Mouse (Mus musculus) monocyte, adult 2 months (primary cell): ENCODE results near the gene Zfp759.
"Not testable (repeated sequence)": the region's sequence is repeated elsewhere in the genome, so short reads cannot be mapped to it uniquely, and the experiment has no call there.

ENCODE experiments used
- DNase-seq, 2 experiments: peaks; one replicate each; pipeline ENCODE4 v3.0.0; 2022; ENCODE audit warnings: low spot score in 2 of 2, low read depth in 1 of 2

The Zfp759 gene

DNA sequence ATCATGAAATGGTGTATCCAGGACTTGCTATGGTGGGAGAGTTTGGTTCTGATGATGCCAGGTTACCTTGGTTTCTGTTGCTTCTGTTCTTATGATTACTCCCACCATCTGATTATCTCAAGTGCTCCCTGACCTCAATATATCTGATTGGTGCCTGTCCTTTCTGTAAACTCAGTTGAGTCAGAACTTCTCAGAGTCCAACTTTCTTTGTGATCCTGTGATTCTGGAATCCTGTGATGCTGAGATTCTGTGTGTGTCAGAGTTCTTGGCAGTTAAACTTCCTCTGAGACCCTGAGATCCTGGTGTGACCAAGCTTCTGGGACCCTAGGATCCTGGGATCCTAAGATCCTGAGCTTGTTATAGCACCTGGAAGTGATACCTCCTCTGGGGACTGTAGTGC, at the start of gene Zfp759:
TSS of gene Zfp759 (plus strand) at position 301 of the 400 bp plus-strand sequence.
- DNase-seq, result not testable (repeated sequence)

DNA sequence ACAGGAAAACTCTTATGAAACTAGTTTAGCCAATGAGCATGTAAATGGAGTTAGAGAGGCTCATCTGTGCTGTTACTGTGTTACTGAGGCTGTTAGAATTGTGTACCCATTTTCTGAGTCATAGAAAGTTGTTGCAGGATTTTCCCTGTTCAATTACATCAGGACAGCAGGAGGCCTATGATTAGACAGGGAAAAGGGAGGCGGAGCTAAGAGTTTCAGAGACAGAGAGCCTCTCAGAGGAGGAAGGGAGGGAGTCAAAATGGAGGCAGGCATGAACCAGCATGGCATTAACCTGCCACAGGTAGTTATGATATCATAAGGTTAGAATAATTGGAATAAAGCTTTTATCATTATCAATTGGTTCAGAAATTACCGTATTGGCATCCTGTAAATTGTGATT, 48.7 kb upstream of the Zfp759 start:
- DNase-seq, result no peak

DNA sequence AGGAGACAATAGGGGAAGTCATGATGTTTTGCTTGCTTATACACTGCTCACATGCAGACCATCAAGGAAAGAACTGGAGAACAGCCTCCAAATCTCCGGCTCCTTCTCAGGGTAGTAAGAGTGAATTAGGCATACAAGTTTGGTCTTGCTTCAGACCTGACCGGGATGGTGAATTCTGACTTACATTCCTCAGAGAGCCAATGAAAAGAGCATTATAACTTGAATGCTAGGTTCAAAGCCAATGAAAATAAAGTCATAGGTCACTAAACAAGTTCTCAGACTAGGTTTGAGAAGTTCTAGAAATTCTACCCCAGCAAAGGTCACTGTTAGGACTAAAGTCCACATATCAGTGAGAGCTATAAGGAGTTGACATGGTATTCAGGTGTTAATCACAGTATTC, 44.2 kb upstream of the Zfp759 start:
- DNase-seq, result no peak

DNA sequence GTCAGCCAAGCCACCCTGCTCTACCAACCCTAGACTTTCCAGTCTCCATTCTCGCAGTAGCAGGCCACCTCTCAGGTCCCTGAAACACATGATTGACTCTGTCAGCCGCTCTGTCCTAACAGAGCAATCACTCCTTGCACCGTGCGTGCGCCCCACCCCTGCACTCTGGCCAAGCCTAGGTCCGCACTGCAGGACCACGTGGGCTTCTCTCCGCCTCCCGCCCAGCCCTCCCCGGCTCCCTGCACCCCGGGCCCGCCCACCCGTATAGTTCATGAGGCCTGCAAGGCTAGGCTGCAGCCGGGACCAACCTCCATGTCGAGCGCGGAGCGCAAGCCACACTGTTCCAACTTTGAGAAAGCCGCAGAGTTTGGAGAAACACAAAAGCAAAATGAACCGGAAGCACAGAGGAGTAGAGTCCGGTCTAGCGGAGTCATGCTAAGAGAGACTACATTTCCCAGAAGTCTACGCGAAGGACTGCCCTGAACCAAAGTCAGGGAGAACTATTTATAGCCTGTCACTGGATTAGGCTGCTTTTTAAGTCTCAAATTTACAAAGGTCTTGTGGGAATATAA, 40.2 kb upstream of the Zfp759 start:
- DNase-seq, result peak; percentile 12 to 26

DNA sequence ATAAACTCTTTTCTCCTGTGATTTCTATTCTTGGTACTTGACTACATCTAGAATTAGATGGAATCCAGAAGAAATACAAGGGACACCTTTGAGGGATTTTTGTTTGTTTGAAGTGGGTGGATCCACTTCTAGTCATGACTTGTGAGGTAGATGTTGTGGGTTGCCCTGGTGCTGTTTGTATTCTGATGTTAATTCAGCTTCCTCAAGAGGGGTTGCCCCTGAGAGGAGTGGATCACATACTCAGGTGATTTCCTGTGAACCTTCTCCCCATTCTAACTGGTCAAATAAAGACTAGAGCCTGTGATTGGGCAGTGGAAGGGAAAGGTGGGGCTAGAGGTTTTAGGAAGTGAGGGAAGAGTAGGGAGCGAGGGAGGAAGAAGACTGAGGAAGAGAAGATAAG, 39.5 kb upstream of the Zfp759 start:
- no peak for DNase-seq

DNA sequence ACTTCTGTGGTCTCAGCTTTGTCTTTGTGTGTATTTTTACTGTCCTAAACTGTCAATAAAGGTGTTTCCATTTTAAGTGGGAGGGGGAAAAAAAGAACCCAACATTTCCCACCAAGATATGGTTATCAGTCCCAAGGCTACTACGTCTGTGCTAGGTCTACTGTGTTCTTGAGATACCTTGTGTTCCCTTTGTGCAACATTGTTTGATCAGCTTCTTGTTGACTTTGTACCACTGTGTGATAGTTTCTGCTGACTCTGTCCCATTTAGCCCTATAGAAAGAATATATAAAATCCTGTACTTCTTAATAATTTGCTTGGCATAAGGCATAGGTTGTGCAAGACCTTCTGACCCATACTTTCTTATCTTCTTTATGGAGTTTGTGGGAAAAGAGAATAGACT, 31.3 kb upstream of the Zfp759 start:
- no peak for DNase-seq

DNA sequence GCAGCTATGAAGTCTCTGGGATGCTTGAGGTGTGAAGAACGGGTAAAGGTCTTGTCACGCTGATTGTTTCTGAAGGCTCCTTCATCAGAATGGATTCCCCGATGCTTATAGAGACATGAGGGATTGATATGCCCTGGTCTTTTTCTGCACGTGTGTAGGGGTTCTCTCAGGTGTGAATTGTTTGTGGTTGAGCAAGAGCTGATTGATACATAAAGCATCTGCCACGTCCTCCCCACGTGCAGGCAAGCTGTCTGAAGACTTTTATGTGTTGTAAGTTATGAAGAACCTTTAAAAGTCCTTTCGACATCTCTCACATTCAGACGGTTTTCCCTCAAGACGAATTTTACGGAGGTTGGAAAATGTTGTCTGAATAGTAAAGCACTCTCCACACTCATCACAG, 23.6 kb upstream of the Zfp759 start, which contains the start of gene Zfp708:
TSS of gene Zfp708 (minus strand) at position 101 of the 400 bp plus-strand sequence.
- DNase-seq, result no peak

DNA sequence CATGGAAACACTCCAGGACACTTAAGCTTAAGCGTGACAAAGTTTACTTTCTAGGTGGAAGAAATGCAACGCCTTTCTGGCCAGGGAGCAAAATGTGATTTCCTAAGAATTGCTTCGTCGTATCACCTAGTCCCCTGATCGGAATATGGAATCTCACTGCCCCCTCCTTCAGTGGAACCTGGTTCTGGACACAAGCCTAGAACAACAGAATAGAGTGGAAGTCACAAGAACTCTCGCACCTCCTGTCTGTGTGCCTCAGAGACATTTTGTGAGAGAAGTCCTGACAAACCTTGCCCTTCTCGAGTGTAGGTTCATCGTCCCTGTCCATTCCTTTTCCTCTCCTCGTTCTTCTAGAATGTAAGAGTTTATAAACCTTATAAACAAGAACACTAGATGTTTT, 13.8 kb upstream of the Zfp759 start:
- DNase-seq, result no peak

DNA sequence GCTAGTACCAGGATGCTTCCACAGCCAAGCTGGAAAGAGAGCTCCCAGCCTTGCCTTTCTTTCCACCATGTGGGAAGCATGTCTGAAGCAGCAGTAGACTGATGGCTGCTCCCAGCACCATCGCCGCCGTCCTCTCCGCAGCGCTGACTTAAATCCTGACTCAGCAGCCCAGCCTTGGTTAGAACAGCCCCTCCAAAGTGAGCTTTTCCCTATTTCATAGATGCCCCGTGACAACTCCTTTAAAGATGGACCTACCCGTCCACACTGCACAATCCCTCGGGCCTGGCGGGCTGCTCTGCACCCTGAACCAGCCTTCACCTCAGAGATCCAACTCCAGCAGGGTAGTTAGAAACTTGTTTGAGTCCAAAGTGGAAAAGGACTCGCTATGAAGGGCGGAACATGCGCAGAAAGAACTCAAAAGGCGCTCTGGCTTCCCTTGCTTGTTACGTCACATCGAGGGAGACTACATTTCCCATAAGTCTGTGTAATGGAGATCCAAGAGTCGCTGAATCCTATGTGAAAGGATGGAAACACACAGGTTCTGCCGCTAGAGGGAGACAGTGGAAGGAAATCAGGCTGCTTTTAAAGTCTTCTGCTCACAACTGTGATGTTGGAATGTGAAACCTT, 13.2 kb upstream of the Zfp759 start, which contains the start of gene Gm28557:
TSS of gene Gm28557 (minus strand) at position 411 of the 627 bp plus-strand sequence.
- DNase-seq, result peak; percentile 68 to 75

DNA sequence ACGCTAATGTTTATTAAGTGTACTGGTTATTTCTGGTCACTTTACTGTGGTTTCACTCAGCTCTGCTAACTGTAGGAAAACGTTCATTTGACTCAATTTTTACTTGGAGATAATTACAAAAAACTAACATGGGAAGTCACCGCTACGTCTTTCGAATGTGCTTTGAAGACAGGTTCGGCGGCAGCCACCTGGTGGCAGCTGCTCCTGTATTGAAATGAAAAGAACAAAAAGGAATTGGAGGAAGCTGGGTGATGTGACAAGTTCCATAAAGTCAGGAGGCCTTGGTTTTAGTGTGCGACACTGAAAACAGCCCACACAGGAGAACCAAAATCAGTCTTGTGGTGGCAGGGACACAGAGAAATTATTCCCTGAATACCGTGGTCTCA, 12.6 kb upstream of the Zfp759 start:
- peak in 1 of 2 experiments; percentile 27 for DNase-seq

DNA sequence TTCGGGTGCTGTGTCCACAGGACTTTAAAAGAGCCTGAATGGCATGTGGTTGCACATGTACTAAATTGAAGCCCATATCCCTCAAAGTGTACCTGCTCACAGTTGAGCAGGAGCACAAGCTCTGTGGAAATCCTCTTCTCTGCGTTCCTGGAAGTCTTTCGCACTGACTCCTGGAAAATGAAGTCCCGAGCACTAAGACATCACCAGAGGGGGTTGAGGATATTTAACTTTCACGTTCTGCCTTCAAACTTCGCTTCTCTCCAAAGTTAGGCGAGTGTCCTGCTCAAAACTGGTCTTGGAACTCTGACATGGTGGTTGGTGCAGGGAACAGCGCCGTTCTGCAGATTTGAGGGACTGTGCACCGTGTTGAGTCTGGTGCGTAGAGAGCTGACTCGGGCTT, 9.4 kb upstream of the Zfp759 start:
- no peak for DNase-seq

DNA sequence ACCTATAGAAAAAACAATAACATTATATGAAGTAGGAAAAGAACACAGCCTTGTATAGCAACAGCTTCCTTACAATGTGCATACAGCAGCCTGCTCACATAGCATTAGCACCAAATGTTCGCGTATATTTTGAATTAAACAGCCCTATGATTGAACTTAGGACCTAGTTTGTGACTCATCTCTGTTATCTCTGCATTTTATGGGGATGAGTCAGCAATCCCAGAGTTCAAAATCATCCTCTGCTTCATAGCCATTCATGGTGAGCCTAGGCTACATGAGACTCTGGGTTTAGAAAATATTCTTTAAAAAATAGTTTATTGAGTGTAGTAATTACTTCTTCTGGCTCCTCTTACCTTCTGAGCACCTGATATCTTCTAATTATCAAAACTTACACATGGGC, 8.2 kb upstream of the Zfp759 start:
- no peak for DNase-seq

DNA sequence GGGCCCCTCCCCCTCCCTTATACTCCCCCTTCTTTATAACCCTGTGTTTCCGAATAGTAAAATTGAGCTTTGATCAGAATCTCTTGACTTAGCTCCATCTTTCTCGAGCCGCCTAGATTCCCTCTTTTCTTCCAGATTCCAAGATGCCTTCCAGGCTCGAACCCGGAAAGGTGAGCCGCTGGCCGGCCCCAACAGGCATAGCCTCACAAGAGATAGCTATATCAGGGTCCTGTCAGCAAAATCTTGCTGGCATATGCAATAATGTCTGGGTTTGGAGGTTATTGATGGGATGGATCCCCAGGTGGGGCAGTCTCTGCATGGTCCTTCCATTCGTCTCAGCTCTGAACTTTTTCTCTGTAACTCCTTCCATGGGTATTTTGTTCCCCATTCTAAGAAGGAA, 5.3 kb upstream of the Zfp759 start, which contains the start of gene Rslcan18:
TSS of gene Rslcan18 (minus strand) at position 101 of the 400 bp plus-strand sequence.
- DNase-seq, result not testable (repeated sequence)

DNA sequence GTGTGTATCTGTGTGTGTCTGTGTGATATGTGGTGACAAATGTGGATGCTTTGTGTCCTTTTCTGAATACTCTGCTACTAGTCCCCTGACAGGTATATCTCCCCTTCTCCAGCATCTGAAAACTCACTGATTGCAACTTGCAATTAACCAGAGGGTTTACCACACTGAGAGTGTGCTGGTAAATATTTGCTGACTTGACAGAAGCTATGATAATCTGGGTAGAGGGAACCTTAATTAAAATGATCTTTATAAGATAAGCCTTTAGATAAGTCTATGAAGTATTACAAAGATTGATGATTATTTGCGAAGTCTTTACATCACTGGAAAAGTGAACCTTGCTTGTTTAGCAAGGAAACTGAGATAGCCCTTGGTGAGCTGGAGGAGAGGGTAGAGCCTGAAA, 3.0 kb downstream of the Zfp759 start:
- DNase-seq, result no peak

DNA sequence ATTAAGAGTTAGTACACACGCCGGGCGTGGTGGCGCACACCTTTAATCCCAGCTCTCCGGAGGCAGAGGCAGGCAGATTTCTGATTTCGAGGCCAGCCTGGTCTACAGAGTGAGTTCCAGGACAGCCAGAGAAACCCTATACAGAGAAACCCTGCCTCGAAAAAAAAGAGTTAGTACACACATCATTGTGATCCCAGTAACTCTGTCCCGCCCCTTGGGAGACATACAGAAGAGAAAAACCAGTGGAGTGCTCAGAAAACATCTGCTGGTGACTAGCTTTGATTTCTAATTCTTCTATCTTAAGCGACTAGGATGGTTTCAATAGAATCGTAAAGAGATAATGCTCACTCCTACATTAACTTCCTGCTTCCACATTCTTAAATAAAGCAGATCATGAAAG, 6.0 kb downstream of the Zfp759 start:
- not testable (repeated sequence) for DNase-seq

DNA sequence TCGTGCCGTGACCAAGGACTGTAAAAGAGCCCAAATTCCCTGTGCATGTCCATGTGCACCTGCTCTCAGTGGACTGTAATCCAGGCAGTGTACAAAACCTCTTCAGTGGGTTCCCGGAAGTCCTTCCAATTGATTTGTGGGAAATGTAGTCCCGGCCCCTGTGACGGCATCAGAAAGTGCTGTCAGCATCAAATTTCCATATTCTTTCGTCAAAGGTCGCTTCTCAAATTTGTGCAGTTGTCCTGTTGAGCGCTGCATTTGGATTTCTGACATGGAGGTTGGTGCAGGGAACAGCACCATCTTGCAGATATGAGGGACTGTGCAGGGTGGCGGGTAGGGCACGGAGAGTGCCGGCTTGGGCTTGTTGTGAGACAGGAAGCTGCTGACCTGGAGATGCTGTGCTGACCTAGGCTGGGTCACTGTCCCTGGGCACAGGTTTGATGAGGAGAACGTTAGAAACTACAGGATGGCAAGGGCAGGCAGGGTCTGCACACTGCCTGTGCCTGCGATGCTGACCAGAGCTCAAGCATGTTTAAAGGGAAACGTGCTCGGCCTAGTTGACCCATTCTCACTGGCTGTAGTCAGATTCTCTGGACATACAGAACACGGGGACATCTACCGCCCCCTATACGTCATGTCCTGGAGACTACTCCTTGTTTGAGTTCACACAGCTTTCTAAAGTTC, 6.7 kb downstream of the Zfp759 start:
- peak; percentile 54 to 77 for DNase-seq

DNA sequence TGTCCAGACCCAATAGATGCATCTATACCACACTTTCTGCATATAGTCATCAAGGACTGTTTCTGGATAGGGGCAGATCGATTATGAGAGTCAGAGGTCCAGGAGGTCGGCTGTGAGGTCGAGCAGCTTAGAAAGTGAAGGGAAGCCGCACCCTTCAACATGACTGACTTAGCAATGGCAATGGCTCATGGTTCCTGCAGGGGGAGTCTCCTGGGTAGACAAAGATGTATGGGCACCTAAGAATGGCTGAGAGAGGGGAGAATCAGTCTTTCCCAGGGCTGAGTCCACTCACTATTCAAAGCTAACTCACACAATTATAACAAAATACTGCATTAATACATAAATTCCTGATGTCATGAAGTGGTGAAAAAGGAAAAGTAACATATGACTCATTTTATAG, 44.7 kb downstream of the Zfp759 start:
- DNase-seq, result not testable (repeated sequence)

DNA sequence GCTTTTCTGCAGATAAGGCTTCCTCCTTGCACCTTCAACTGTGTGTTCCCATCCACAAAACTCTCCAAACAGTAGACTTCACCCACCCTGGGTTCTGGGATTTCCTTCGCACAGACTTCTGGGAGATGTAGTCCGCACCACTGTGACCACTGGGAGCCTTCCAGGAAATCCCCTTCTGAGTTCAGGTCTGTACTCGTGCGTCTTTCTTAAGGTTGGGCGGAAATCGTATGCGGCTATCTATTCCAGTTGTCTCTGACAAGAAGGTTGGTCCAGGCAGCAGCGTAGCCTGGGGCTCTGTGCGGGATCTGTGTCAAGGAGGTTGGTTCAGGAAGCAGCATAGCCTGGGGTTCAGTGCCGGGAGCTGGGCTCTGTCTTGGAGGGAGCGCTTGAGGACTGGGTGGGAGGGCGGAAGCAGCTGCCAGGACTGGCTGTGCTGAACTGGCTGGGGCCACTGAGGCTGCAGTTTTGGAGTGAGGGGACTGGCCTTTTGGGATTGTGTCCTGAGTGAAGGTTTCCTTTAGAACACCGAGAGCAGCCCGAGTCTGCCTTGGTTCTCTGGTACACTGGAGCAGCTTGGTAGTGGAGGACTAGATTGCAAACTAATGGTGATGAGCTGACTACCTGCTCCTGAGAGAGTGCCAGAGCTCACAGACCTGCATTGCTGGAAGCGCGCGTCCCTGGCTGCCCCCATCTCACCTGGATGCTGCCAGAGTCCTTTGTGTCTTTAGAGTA, 51.7 kb downstream of the Zfp759 start, which contains the start of gene Rsl1:
TSS of gene Rsl1 (plus strand) at position 192 of the 732 bp plus-strand sequence.
- peak; percentile 44 to 48 for DNase-seq

DNA sequence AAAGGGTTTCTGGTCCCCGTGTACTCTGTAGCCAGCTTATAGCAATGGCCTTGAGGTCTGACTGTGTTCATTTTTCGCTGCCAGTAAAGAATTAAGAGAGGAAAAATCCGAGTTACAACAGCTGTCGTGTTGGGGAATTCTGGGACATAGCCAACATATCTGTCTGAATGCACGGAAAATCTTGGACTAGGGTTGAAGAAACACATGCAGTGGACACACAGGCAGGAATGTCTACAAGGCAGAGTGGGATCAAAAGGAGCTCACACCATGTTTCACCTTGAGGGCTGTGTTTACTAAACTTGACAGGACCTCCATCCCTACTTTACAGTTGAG, 52.2 kb downstream of the Zfp759 start:
- no peak for DNase-seq
